Mouse (Mus musculus) forebrain, embryonic 11.5 days (tissue): ENCODE results near the gene Polr1e. TPM values are rescaled to one million over a fixed set of nuclear protein-coding genes. Genes with fewer than 3 reads are reported as not detected.
"Not testable (repeated sequence)": the region's sequence is repeated elsewhere in the genome, so short reads cannot be mapped to it uniquely, and the experiment has no call there.

ENCODE experiments used
- ATAC-seq: fragments of 200-750 bp; cut with Nextera tagmentation; replicated peaks from 2 replicates; pipeline ENCODE4 v1.8.0; 2017; ENCODE audit warnings: moderate TSS enrichment; ENCODE audit not compliant: low FRiP score
- DNase-seq: peaks from one replicate; pipeline ENCODE4 v3.0.0-alpha.2; 2017; ENCODE audit warnings: low spot score
- H3K27ac ChIP-seq: fragments of 300-500 bp; sonication (generic); 2 replicates; pipeline ENCODE4 v1.5.1; 2014; ENCODE audit warnings: low read depth, low read length
- H3K27me3 ChIP-seq: fragments of 300-500 bp; sonication (generic); 2 replicates; pipeline ENCODE4 v1.6.1; 2014; ENCODE audit warnings: mild to moderate bottlenecking, low read length, mixed read lengths; ENCODE audit not compliant: control insufficient read depth, insufficient read depth
- H3K36me3 ChIP-seq: fragments of 300-500 bp; sonication (generic); 2 replicates; pipeline ENCODE4 v1.6.1; 2014; ENCODE audit warnings: mild to moderate bottlenecking, low read length, moderate library complexity, mixed read lengths; ENCODE audit not compliant: control insufficient read depth, insufficient read depth
- H3K4me1 ChIP-seq: fragments of 300-500 bp; sonication (generic); replicated peaks from 2 replicates; pipeline ENCODE4 v1.6.1; 2014; ENCODE audit warnings: low read length, mixed read lengths; ENCODE audit not compliant: control insufficient read depth, insufficient read depth
- H3K4me2 ChIP-seq: fragments of 300-500 bp; sonication (generic); 2 replicates; pipeline ENCODE4 v1.6.1; 2014; ENCODE audit warnings: low read depth, mild to moderate bottlenecking, low read length, moderate library complexity, mixed read lengths; ENCODE audit not compliant: severe bottlenecking
- H3K4me3 ChIP-seq: fragments of 300-500 bp; sonication (generic); 2 replicates; pipeline ENCODE4 v1.5.1; 2014; ENCODE audit warnings: low read depth, low read length
- H3K9ac ChIP-seq: fragments of 300-500 bp; sonication (generic); 2 replicates; pipeline ENCODE4 v1.6.1; 2014; ENCODE audit warnings: low read length
- H3K9me3 ChIP-seq: fragments of 300-500 bp; sonication (generic); 2 replicates; pipeline ENCODE4 v1.6.1; 2016; ENCODE audit warnings: low read length, mixed read lengths; ENCODE audit not compliant: control insufficient read depth
- WGBS: fragments of 180-500 bp; shearing (Covaris S2); extraction: QIAGEN DNeasy Blood & Tissue Kit; methylation state at CpG from one replicate; pipeline ENCODE4 v1.1.7; 2014; 5-methylcytosine and 5-hydroxymethylcytosine counted together
- polyA plus RNA-seq: library from polyadenylated mRNA; unstranded; fragments of >200 nt; fragmentation: Nextera tagmentation; extraction: Ambion mirVana; gene quantifications from 2 replicates; pipeline ENCODE4 v1.2.1, GENCODE M21; 2014

The Polr1e gene
- polyA plus RNA-seq, 1 experiment from 2014 or later: 54.5 TPM

GRCm38 (mm10) chr4:45081041-45081440 lies 62.7 kb downstream of the Polr1e start:
- not testable (repeated sequence) for H3K27ac ChIP-seq, H3K9ac ChIP-seq, H3K4me1 ChIP-seq, H3K4me3 ChIP-seq, H3K27me3 ChIP-seq, ATAC-seq, H3K4me2 ChIP-seq, H3K36me3 ChIP-seq, H3K9me3 ChIP-seq
- DNase-seq: peak; percentile 30
- WGBS: 89% methylated on average over 4 of the region's 4 CpGs

- Histone ChIP-seq H3K4me2 (peak overlapping the region; percentile 81; the same call in 1 of the 2 replicates), H3K36me3 (peaks cover 3% of the 10 kb centered on the region; the same call in 1 of the 2 replicates), H3K27ac (no peak overlapping the region), H3K4me3 (peak overlapping the region; percentile 87), H3K27me3 (no peaks in the 10 kb centered on the region), H3K4me1 (peaks cover 4% of the 10 kb centered on the region; the same call in 1 of the 2 replicates), H3K9ac (0 out of 2 replicates have a peak overlapping the region, but pooled peaks have one; percentile 30), H3K9me3 (no peaks in the 10 kb centered on the region)
- no peak for ATAC-seq
- 73% methylated on average over 9 of the region's 9 CpGs for WGBS
- peak; percentile 48 for DNase-seq
These were observed 64.6 kb downstream of the Polr1e start for GRCm38 (mm10) chr4:45082951-45083350.

- H3K4me2 ChIP-seq: peak overlapping the region; percentile 81
- H3K27me3 ChIP-seq: no peaks in the 10 kb centered on the region
- ATAC-seq (no peak), DNase-seq (peak; percentile 55)
- WGBS: 2% methylated on average over 8 of the region's 8 CpGs
- H3K36me3 ChIP-seq: peaks cover 2% of the 10 kb centered on the region; the same call in 1 of the 2 replicates
- no peaks in the 10 kb centered on the region for H3K9me3 ChIP-seq
- peak overlapping the region; percentile 87 for H3K4me3 ChIP-seq
- peak overlapping the region; percentile 93 for H3K9ac ChIP-seq
- no peak overlapping the region for H3K27ac ChIP-seq
- peaks cover 4% of the 10 kb centered on the region; the same call in 1 of the 2 replicates for H3K4me1 ChIP-seq
These were observed 65.1 kb downstream of the Polr1e start for GRCm38 (mm10) chr4:45083487-45083886.

GRCm38 (mm10) chr4:45084021-45084894 lies 65.9 kb downstream of the Polr1e start, which contains the start of gene Fbxo10:
TSS of gene Fbxo10 (minus strand) at chr4:45084604.
- peak; percentile 91 for ATAC-seq
- DNase-seq: peak; percentile 97
- Histone ChIP-seq H3K4me1 (peaks cover 4% of the 10 kb centered on the region; the same call in 1 of the 2 replicates), H3K36me3 (no peaks in the 10 kb centered on the region), H3K9ac (peak within 1 kb of the TSS; percentile 93), H3K4me2 (peak within 1 kb of the TSS; percentile 81), H3K27me3 (no peaks in the 10 kb centered on the region), H3K4me3 (peak within 1 kb of the TSS; percentile 87), H3K27ac (peak within 1 kb of the TSS; percentile 46), H3K9me3 (no peaks in the 10 kb centered on the region)
- under 1% methylated on average over 77 of the region's 77 CpGs for WGBS

GRCm38 (mm10) chr4:45084895-45085290 lies 66.5 kb downstream of the Polr1e start:
- DNase-seq (no peak), ATAC-seq (no peak; the same call in 1 of the 2 replicates)
- Histone ChIP-seq H3K9ac (peak overlapping the region; percentile 93; the same call in 1 of the 2 replicates), H3K4me3 (peak overlapping the region; percentile 87), H3K4me1 (peaks cover 4% of the 10 kb centered on the region; the same call in 1 of the 2 replicates), H3K4me2 (peak overlapping the region; percentile 81), H3K36me3 (no peaks in the 10 kb centered on the region), H3K27ac (0 out of 2 replicates have a peak overlapping the region, but pooled peaks have one; percentile 15), H3K9me3 (no peaks in the 10 kb centered on the region), H3K27me3 (no peaks in the 10 kb centered on the region)
- 47% methylated on average over 8 of the region's 8 CpGs for WGBS

Other genes starting within 250 kb of the Polr1e start
- 48.6 and 48.8 TPM in 2 replicates for gene Grhpr, start 37.2 kb upstream of the Polr1e start, polyA plus RNA-seq
- 44.9 and 45.4 TPM in 2 replicates for gene Zbtb5, start 6.2 kb upstream of the Polr1e start, polyA plus RNA-seq
- 12.5 and 13.3 TPM in 2 replicates for gene Fbxo10, start 66.0 kb downstream of the Polr1e start, polyA plus RNA-seq
- 172 and 184 TPM in 2 replicates for gene Tomm5, start 89.5 kb downstream of the Polr1e start, polyA plus RNA-seq
- gene Frmpd1, start 166.3 kb downstream of the Polr1e start, polyA plus RNA-seq: 1.3 TPM in 2 replicates